Mouse (Mus musculus): ENCODE measurements around the gene Zdhhc12.

GRCm38 (mm10) chr2:30075625-30076024, 17.8 kb downstream of the Zdhhc12 start:
- TF ChIP-seq POLR2A (IDR thresholded peaks at IDR 0.05; ENCODE audit: control insufficient read depth, extremely low read depth, insufficient read depth, low read length, poor library complexity) (no peak), CTCF (IDR thresholded peaks at IDR 0.05; ENCODE audit: borderline replicate concordance, control insufficient read depth, extremely low read depth, insufficient read depth, low read length, poor library complexity) (no peak)

All from thymus, adult 2 months (tissue).